Mouse (Mus musculus) G1E (cell line): ENCODE results near the gene Tmprss13. TPM values are rescaled to one million over a fixed set of nuclear protein-coding genes. Genes with fewer than 3 reads are reported as not detected.

Experiments used
- ATAC-seq: 2 replicates; pipeline ENCODE4 v1.8.0; 2016; ENCODE audit warnings: mild to moderate bottlenecking; ENCODE audit not compliant: insufficient number of reproducible peaks, poor library complexity, low FRiP score, severe bottlenecking; ENCODE audit errors: extremely low read depth
- DNase-seq: peaks from one replicate; pipeline ENCODE4 v3.0.0; 2012; ENCODE audit warnings: low spot score
- H3K27me3 ChIP-seq: 2 replicates; pipeline ENCODE4 v1.6.1; 2012; ENCODE audit warnings: mild to moderate bottlenecking, low read length, inconsistent platforms; ENCODE audit not compliant: insufficient read depth
- H3K36me3 ChIP-seq: replicated peaks from 2 replicates; pipeline ENCODE3; 2012; ENCODE audit warnings: mild to moderate bottlenecking, inconsistent platforms
- H3K4me1 ChIP-seq: 2 replicates; pipeline ENCODE4 v1.6.1; 2012; ENCODE audit warnings: low read depth, low read length, inconsistent platforms, mixed read lengths; ENCODE audit not compliant: insufficient read depth
- H3K4me3 ChIP-seq: 2 replicates; pipeline ENCODE4 v1.5.1; 2012; ENCODE audit warnings: low read depth, mild to moderate bottlenecking, inconsistent platforms, low read length, moderate library complexity, mixed read lengths
- H3K9me3 ChIP-seq: replicated peaks from 2 replicates; pipeline ENCODE4 v1.6.1; 2012; ENCODE audit warnings: inconsistent platforms
- CTCF ChIP-seq: IDR thresholded peaks from 2 replicates; pipeline ENCODE4 v1.5.1; 2012; ENCODE audit warnings: low read depth, low read length, inconsistent platforms, mixed read lengths
- GATA1 ChIP-seq: IDR thresholded peaks from 2 replicates; pipeline ENCODE4 v1.6.1; 2012; ENCODE audit warnings: borderline replicate concordance, low read length, inconsistent platforms, mixed read lengths
- GATA2 ChIP-seq: IDR thresholded peaks from 2 replicates; pipeline ENCODE4 v1.6.1; 2012; ENCODE audit warnings: low read depth, low read length, inconsistent platforms, borderline replicate concordance
- POLR2AphosphoS5 ChIP-seq: IDR thresholded peaks from 2 replicates; pipeline ENCODE4 v1.6.1; 2012; ENCODE audit warnings: low read depth, low read length, inconsistent platforms; ENCODE audit not compliant: insufficient replicate concordance
- TAL1 ChIP-seq: conservative IDR thresholded peaks from 2 replicates; pipeline ENCODE4 v1.6.1; 2012; ENCODE audit warnings: low read depth, low read length, inconsistent platforms, mixed read lengths
- polyA plus RNA-seq: library from polyadenylated mRNA; stranded (reverse); fragments of >175 nt; gene quantifications from 2 replicates; pipeline ENCODE4 v1.2.3, GENCODE M21; 2012
- total RNA-seq, 2 experiments: library from RNA; stranded (forward) in 1 of 2; stranded (reverse) in 1 of 2; fragments of 200-1000 nt in 1 of 2; fragments of >200 nt in 1 of 2; fragmentation: Nextera tagmentation in 1 of 2; gene quantifications; 2 replicates each; pipeline ENCODE4 v1.2.3; 2014 to 2017

Gene Tmprss13
- total RNA-seq (2014; fragmentation: Nextera tagmentation) = not detected in 2 replicates
- total RNA-seq (2017) = 0.05 TPM in 1 of 2 replicates, not detected in the other
- not detected in 2 replicates for polyA plus RNA-seq

DNA sequence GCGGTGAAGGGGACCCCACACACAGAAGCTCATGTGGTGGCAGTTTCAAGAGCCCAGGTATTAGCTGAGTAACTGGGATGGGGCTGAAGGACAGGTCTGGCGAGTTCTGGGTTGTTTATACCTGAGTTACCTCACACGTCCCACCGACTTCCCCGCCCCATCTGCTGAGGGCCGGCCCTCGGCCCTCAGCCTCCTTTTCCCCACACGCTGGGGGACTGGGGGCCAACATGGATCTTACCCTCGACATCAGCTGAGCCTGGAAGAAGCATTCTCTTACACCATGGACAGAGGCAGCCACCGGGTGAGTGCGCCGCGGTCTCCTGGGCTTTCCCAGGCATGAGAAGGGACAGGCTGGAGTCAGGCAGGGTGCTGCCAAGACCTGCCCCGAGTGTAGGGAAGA is at the start of gene Tmprss13:
TSS of gene Tmprss13 (plus strand) at position 246 of the 400 bp plus-strand sequence.
- Histone ChIP-seq H3K9me3 (no peaks in the 10 kb centered on the region), H3K4me3 (no peak within 1 kb of the TSS), H3K36me3 (no peaks in the 10 kb centered on the region), H3K4me1 (no peaks in the 10 kb centered on the region), H3K27me3 (no peaks in the 10 kb centered on the region)
- ATAC-seq = no peak
- no peak for TF ChIP-seq GATA1
- no peak for TF ChIP-seq TAL1
- TF ChIP-seq GATA2 = no peak
- no peak for TF ChIP-seq CTCF
- TF ChIP-seq POLR2AphosphoS5 = no peak
- DNase-seq = no peak

DNA sequence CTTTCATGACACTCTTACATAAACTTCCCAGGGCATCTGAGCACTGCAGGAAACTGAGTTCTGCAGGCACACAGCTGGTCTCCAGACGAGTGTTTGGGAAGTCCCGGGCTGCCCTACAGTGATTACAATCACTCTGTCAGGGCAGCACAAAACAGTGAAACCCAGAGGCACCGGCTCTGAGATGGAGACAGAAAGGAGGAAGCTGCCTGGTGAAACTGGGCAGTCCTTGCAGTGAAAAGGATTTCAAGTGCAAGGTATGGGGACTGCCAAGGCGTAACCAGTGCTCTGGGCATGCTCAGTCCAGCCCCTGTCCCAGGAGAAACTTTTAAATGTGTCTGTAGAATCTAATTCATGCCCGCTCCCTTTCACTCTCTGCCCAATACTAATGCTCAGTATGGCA is 46.7 kb upstream of the Tmprss13 start:
- TF ChIP-seq GATA1 = no peak
- Histone ChIP-seq H3K27me3 (0 out of 2 replicates have a peak, but pooled peaks cover 4% of the 10 kb centered on the region), H3K36me3 (no peaks in the 10 kb centered on the region), H3K4me1 (peaks cover 42% of the 10 kb centered on the region), H3K9me3 (no peaks in the 10 kb centered on the region), H3K4me3 (no peak overlapping the region)
- ATAC-seq (no peak), DNase-seq (no peak)

DNA sequence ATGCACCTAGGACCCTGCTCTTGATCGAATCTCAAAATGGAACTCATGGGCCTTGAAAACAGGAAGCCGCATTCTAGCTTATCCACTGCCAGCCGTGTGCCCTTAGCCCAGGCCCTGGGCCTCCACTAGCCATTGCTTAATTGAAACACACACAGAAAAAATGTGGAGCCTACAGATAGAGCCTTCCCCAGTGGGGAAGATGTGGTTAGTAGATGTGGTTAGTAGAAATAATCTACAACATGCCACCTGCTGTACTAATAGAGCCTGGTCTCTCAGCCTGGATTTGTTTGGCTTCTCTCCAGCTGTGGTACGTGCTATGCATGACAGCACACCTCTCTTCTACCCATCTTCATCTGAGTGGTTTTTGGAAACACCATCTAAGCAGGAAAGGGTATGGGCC is 44.7 kb upstream of the Tmprss13 start:
- no peaks in the 10 kb centered on the region for H3K27me3 ChIP-seq
- no peaks in the 10 kb centered on the region for H3K36me3 ChIP-seq
- DNase-seq = peak; percentile 26
- peaks cover 31% of the 10 kb centered on the region for H3K4me1 ChIP-seq
- TF ChIP-seq TAL1 (peak; percentile 82), CTCF (no peak), GATA2 (no peak)
- H3K4me3 ChIP-seq = no peak overlapping the region
- peak; percentile 86 for ATAC-seq
- no peaks in the 10 kb centered on the region for H3K9me3 ChIP-seq

DNA sequence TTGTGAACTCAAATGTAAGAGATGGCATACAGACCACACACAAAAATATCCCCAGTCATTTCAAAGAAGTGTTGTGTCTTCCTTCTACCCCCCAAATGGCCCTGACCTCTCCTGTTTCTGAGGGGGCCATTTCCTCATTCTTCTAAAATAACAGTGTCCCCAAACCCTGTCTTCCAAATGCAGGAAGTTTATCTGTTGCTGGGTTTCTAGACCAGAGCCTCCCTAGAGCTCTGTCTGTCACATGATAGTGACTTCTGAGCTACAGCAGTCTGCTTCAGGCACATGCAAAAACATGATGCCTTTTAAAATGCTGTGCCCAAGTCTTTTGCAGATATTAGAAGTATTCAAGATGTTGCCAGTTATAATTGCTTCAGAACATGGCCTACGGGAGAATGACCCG is 44.3 kb upstream of the Tmprss13 start:
- peaks cover 31% of the 10 kb centered on the region for H3K4me1 ChIP-seq
- no peaks in the 10 kb centered on the region for H3K9me3 ChIP-seq
- ATAC-seq = no peak
- H3K27me3 ChIP-seq = no peaks in the 10 kb centered on the region
- H3K4me3 ChIP-seq = no peak overlapping the region
- no peak for DNase-seq
- no peaks in the 10 kb centered on the region for H3K36me3 ChIP-seq
- TF ChIP-seq GATA2 (no peak), POLR2AphosphoS5 (no peak), GATA1 (no peak), TAL1 (no peak), CTCF (no peak)

DNA sequence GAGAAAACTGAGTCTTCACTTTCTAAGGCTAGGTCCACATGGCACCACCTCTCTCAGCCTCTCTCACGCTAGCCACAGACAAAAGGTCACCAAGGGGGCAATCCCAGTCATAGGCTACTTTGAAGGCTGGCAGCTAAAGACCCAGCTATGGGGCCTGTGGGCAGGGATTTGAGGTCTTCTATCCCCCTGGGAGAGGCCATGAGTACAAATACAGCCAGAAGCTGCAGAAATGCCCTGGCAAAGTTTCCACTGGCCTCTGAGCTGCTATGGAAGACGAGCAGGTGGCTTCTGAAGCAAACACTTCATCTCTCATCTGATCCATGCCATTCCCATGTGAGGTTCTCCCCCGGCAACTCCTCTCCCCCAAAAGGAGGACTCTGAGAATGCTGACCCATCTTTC is 38.8 kb upstream of the Tmprss13 start:
- TF ChIP-seq TAL1 (no peak), POLR2AphosphoS5 (no peak), GATA1 (no peak), GATA2 (no peak), CTCF (no peak)
- Histone ChIP-seq H3K4me3 (no peak overlapping the region), H3K4me1 (peaks cover 32% of the 10 kb centered on the region), H3K27me3 (peaks cover 2% of the 10 kb centered on the region; the same call in 1 of the 2 replicates), H3K9me3 (no peaks in the 10 kb centered on the region), H3K36me3 (no peaks in the 10 kb centered on the region)
- no peak for ATAC-seq
- no peak for DNase-seq

DNA sequence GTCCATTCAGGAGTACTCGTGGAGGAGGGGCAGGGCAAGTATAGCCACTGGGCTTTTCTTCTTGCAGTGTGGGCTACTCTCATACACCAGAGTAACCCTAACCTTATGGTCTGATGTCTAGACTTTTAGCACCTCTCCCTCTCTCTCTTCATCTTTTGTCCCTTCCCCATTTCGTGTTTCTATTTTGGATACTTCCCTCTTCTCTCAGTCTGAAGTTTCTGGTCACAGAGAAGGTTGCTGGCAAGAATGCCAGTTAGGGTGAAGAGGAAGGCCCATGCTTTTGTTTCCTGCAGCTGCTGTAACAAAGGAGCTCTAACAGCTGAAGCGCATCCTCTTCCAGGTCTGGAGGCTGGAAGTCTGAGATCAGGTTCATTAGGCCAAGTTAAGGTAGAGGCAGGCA is 38.0 kb upstream of the Tmprss13 start:
- ATAC-seq = no peak
- Histone ChIP-seq H3K4me3 (no peak overlapping the region), H3K9me3 (no peaks in the 10 kb centered on the region), H3K4me1 (peaks cover 26% of the 10 kb centered on the region), H3K27me3 (peaks cover 2% of the 10 kb centered on the region; the same call in 1 of the 2 replicates), H3K36me3 (no peaks in the 10 kb centered on the region)
- DNase-seq = no peak
- TF ChIP-seq GATA1 = no peak
- no peak for TF ChIP-seq TAL1
- no peak for TF ChIP-seq CTCF
- TF ChIP-seq GATA2 = no peak
- no peak for TF ChIP-seq POLR2AphosphoS5

DNA sequence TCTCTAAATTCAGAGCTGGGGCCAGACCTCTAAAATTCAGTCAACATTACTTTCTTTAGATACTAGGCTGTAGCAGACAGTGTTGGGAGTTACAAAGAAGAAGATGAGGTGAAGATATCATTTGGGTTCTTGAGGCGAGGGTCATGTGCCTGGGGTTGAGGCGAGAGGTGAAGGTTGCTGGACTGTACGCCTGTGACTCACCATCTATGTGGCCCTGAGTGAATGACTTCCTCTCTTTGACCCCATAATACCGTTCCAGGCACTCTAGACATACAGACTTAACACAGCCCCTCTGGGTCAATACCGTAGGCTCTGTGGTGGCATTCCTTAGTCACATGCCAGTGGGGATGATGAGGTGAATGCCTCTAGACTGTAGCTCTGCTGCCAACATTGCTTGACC is 36.4 kb upstream of the Tmprss13 start:
- H3K9me3 ChIP-seq = no peaks in the 10 kb centered on the region
- H3K4me1 ChIP-seq = peaks cover 24% of the 10 kb centered on the region
- peaks cover 2% of the 10 kb centered on the region; the same call in 1 of the 2 replicates for H3K27me3 ChIP-seq
- no peak overlapping the region for H3K4me3 ChIP-seq
- ATAC-seq (no peak), DNase-seq (no peak)
- H3K36me3 ChIP-seq = no peaks in the 10 kb centered on the region
- TF ChIP-seq GATA1 (no peak), TAL1 (no peak), GATA2 (no peak), CTCF (no peak), POLR2AphosphoS5 (no peak)
